Mouse (Mus musculus): ENCODE measurements around the gene Eaf1. TPM values are rescaled to one million over a fixed set of nuclear protein-coding genes. Genes with fewer than 3 reads are reported as not detected.

The Eaf1 gene
- total RNA-seq, 1 experiment from 2014 or later = 24.8 TPM

Other genes starting within 250 kb of the Eaf1 start
- 18.7 and 19.3 TPM in 2 replicates for gene Phf7, start 243.1 kb upstream of the Eaf1 start, total RNA-seq (2017)
- 55.1 and 61.2 TPM in 2 replicates for gene Bap1, start 242.9 kb upstream of the Eaf1 start, total RNA-seq (2017)
- 0.12 TPM in 2 replicates for gene Dnah1, start 170.5 kb upstream of the Eaf1 start, total RNA-seq (2017)
- 80.2 and 86.2 TPM in 2 replicates for gene Capn7, start 157.8 kb upstream of the Eaf1 start, total RNA-seq (2017)
- gene Sh3bp5, start 58.3 kb upstream of the Eaf1 start, total RNA-seq (2017) = 110 and 118 TPM in 2 replicates
- gene Mettl6, start 641 bp downstream of the Eaf1 start, total RNA-seq (2017) = 40.3 and 49.4 TPM in 2 replicates
- gene Colq, start 96.9 kb downstream of the Eaf1 start, total RNA-seq (2017) = 2.0 and 2.5 TPM in 2 replicates
- gene Gm49387, start 146.5 kb downstream of the Eaf1 start, total RNA-seq (2017) = not detected in 2 replicates
- 8.3 and 14.0 TPM in 2 replicates for gene Btd, start 146.6 kb downstream of the Eaf1 start, total RNA-seq (2017)
- gene Hacl1, start 146.9 kb downstream of the Eaf1 start, total RNA-seq (2017) = 19.1 and 21.9 TPM in 2 replicates